Mouse (Mus musculus): ENCODE data around the gene Hoxa6.

GRCm38 (mm10) chr6:52179690-52180089, 28.8 kb downstream of the Hoxa6 start:
- TF ChIP-seq CTCF (IDR thresholded peaks at IDR 0.05; ENCODE audit: low read depth, low read length), result no peak
- no peak for TF ChIP-seq POLR2A (IDR thresholded peaks at IDR 0.05; ENCODE audit: extremely low read depth, insufficient read depth, low read length)
